Mouse (Mus musculus) liver, embryonic 13.5 days (tissue): Measurements from ENCODE around the gene Mdga1. TPM values are rescaled to one million over a fixed set of nuclear protein-coding genes. Genes with fewer than 3 reads are reported as not detected.
A peak's percentile ranks its signal among the peaks of the same experiment; 100 is the strongest.

Experiments
- ATAC-seq: fragments of 200-750 bp; cut with Nextera tagmentation; 2 replicates; pipeline ENCODE4 v1.8.0; 2017; ENCODE audit warnings: low read depth, mild to moderate bottlenecking, moderate number of reproducible peaks, moderate library complexity
- DNase-seq: peaks from one replicate; pipeline ENCODE4 v3.0.0; 2022
- H3K27ac ChIP-seq: fragments of 300-500 bp; sonication (generic); 2 replicates; pipeline ENCODE4 v1.5.1; 2015; ENCODE audit warnings: moderate library complexity, mild to moderate bottlenecking, inconsistent platforms
- H3K27me3 ChIP-seq: fragments of 300-500 bp; sonication (generic); 2 replicates; pipeline ENCODE4 v1.6.1; 2015; ENCODE audit warnings: mild to moderate bottlenecking, inconsistent platforms
- H3K36me3 ChIP-seq: fragments of 300-500 bp; sonication (generic); 2 replicates; pipeline ENCODE4 v1.6.1; 2015; ENCODE audit warnings: mild to moderate bottlenecking, inconsistent platforms
- H3K4me1 ChIP-seq: fragments of 300-500 bp; sonication (generic); replicated peaks from 2 replicates; pipeline ENCODE4 v1.6.1; 2015; ENCODE audit warnings: inconsistent platforms
- H3K4me2 ChIP-seq: fragments of 300-500 bp; sonication (generic); 2 replicates; pipeline ENCODE4 v1.6.1; 2015; ENCODE audit warnings: inconsistent platforms, mild to moderate bottlenecking, moderate library complexity
- H3K4me3 ChIP-seq: fragments of 300-500 bp; sonication (generic); replicated peaks from 2 replicates; pipeline ENCODE4 v1.5.1; 2015; ENCODE audit warnings: mild to moderate bottlenecking, inconsistent platforms
- H3K9ac ChIP-seq: fragments of 300-500 bp; sonication (generic); 2 replicates; pipeline ENCODE4 v1.6.1; 2015; ENCODE audit warnings: mild to moderate bottlenecking, inconsistent platforms
- H3K9me3 ChIP-seq: fragments of 300-500 bp; sonication (generic); replicated peaks from 2 replicates; pipeline ENCODE4 v1.6.1; 2016; ENCODE audit warnings: inconsistent platforms
- WGBS: fragments of 180-500 bp; shearing (Covaris S2); methylation state at CpG from one replicate; pipeline ENCODE4 v1.1.7; 2015; ENCODE audit not compliant: insufficient replicate concordance; 5-methylcytosine and 5-hydroxymethylcytosine counted together
- polyA plus RNA-seq: library from polyadenylated mRNA; unstranded; fragments of >200 nt; fragmentation: Nextera tagmentation; extraction: Ambion mirVana; gene quantifications from 2 replicates; pipeline ENCODE4 v1.2.1, GENCODE M21; 2015

Gene Mdga1
- polyA plus RNA-seq, 1 experiment from 2014 or later, result 1.1 TPM

- Histone ChIP-seq H3K9me3 (no peaks in the 10 kb centered on the region), H3K27ac (no peak overlapping the region), H3K4me2 (no peak overlapping the region), H3K27me3 (peaks cover 11% of the 10 kb centered on the region; the same call in 1 of the 2 replicates), H3K36me3 (no peaks in the 10 kb centered on the region), H3K9ac (no peak overlapping the region), H3K4me1 (no peaks in the 10 kb centered on the region), H3K4me3 (no peak overlapping the region)
- DNase-seq (no peak), ATAC-seq (no peak)
- 37% methylated on average over 6 of the region's 6 CpGs for WGBS
Measured at GRCm38 (mm10) chr17:29920089-29920488, 49.8 kb downstream of the Mdga1 start.

GRCm38 (mm10) chr17:29919552-29919920 is 50.4 kb downstream of the Mdga1 start:
- ATAC-seq (no peak), DNase-seq (no peak)
- H3K4me3 ChIP-seq, result no peak overlapping the region
- no peaks in the 10 kb centered on the region for H3K9me3 ChIP-seq
- H3K4me1 ChIP-seq, result no peaks in the 10 kb centered on the region
- H3K36me3 ChIP-seq, result no peaks in the 10 kb centered on the region
- 72% methylated on average over 3 of the region's 3 CpGs for WGBS
- no peak overlapping the region for H3K27ac ChIP-seq
- no peak overlapping the region for H3K4me2 ChIP-seq
- peaks cover 11% of the 10 kb centered on the region; the same call in 1 of the 2 replicates for H3K27me3 ChIP-seq
- H3K9ac ChIP-seq, result no peak overlapping the region

GRCm38 (mm10) chr17:29918791-29919551 is 50.9 kb downstream of the Mdga1 start:
- no peak for ATAC-seq
- WGBS, result 67% methylated on average over 13 of the region's 13 CpGs
- H3K9me3 ChIP-seq, result no peaks in the 10 kb centered on the region
- H3K9ac ChIP-seq, result no peak overlapping the region
- H3K36me3 ChIP-seq, result no peaks in the 10 kb centered on the region
- no peak overlapping the region for H3K27ac ChIP-seq
- H3K4me3 ChIP-seq, result no peak overlapping the region
- no peak for DNase-seq
- H3K4me1 ChIP-seq, result no peaks in the 10 kb centered on the region
- no peak overlapping the region for H3K4me2 ChIP-seq
- peaks cover 11% of the 10 kb centered on the region; the same call in 1 of the 2 replicates for H3K27me3 ChIP-seq

GRCm38 (mm10) chr17:29916968-29917367 is 52.9 kb downstream of the Mdga1 start:
- H3K9ac ChIP-seq, result no peak overlapping the region
- DNase-seq (no peak), ATAC-seq (no peak)
- no peaks in the 10 kb centered on the region for H3K36me3 ChIP-seq
- H3K9me3 ChIP-seq, result no peaks in the 10 kb centered on the region
- H3K4me3 ChIP-seq, result no peak overlapping the region
- no peaks in the 10 kb centered on the region for H3K4me1 ChIP-seq
- H3K27ac ChIP-seq, result no peak overlapping the region
- peaks cover 11% of the 10 kb centered on the region; the same call in 1 of the 2 replicates for H3K27me3 ChIP-seq
- WGBS, result 6% methylated on average over 3 of the region's 3 CpGs
- no peak overlapping the region for H3K4me2 ChIP-seq

- Histone ChIP-seq H3K9ac (no peak overlapping the region), H3K27ac (no peak overlapping the region), H3K4me3 (no peak overlapping the region), H3K4me1 (no peaks in the 10 kb centered on the region), H3K36me3 (no peaks in the 10 kb centered on the region), H3K4me2 (no peak overlapping the region), H3K27me3 (peaks cover 6% of the 10 kb centered on the region; the same call in 1 of the 2 replicates), H3K9me3 (no peaks in the 10 kb centered on the region)
- 68% methylated on average over 10 of the region's 10 CpGs for WGBS
- ATAC-seq (no peak), DNase-seq (no peak)
Measured at GRCm38 (mm10) chr17:29915820-29916219, 54.1 kb downstream of the Mdga1 start.

- no peak overlapping the region for H3K4me2 ChIP-seq
- ATAC-seq, result no peak
Measured at GRCm38 (mm10) chr17:29913301-29913965, 56.5 kb downstream of the Mdga1 start.

GRCm38 (mm10) chr17:29912733-29913132 is 57.2 kb downstream of the Mdga1 start:
- no peak overlapping the region for H3K4me3 ChIP-seq
- ATAC-seq (0 out of 2 replicates have a peak, but pooled peaks have one; percentile 5), DNase-seq (no peak)
- H3K9me3 ChIP-seq, result no peaks in the 10 kb centered on the region
- peaks cover 3% of the 10 kb centered on the region; the same call in 1 of the 2 replicates for H3K27me3 ChIP-seq
- no peak overlapping the region for H3K4me2 ChIP-seq
- 36% methylated on average over 5 of the region's 5 CpGs for WGBS
- no peak overlapping the region for H3K9ac ChIP-seq
- H3K36me3 ChIP-seq, result no peaks in the 10 kb centered on the region
- H3K27ac ChIP-seq, result no peak overlapping the region
- no peaks in the 10 kb centered on the region for H3K4me1 ChIP-seq

More at GRCm38 (mm10) chr17:29913301-29913965, 56.5 kb downstream of the Mdga1 start:
- Histone ChIP-seq H3K9ac (no peak overlapping the region), H3K9me3 (no peaks in the 10 kb centered on the region), H3K36me3 (no peaks in the 10 kb centered on the region), H3K4me3 (no peak overlapping the region), H3K4me1 (no peaks in the 10 kb centered on the region), H3K27ac (no peak overlapping the region), H3K27me3 (peaks cover 3% of the 10 kb centered on the region; the same call in 1 of the 2 replicates)
- no peak for DNase-seq
- WGBS, result 81% methylated on average over 16 of the region's 16 CpGs

GRCm38 (mm10) chr17:29909031-29909430 is 60.9 kb downstream of the Mdga1 start:
- Histone ChIP-seq H3K27me3 (0 out of 2 replicates have a peak, but pooled peaks cover 3% of the 10 kb centered on the region), H3K9me3 (no peaks in the 10 kb centered on the region), H3K27ac (no peak overlapping the region), H3K9ac (no peak overlapping the region), H3K4me3 (no peak overlapping the region), H3K36me3 (no peaks in the 10 kb centered on the region), H3K4me1 (no peaks in the 10 kb centered on the region), H3K4me2 (no peak overlapping the region)
- ATAC-seq (no peak), DNase-seq (no peak)
- WGBS, result 76% methylated on average over 7 of the region's 7 CpGs

GRCm38 (mm10) chr17:29904694-29905093 is 65.2 kb downstream of the Mdga1 start:
- DNase-seq (no peak), ATAC-seq (no peak)
- no peaks in the 10 kb centered on the region for H3K9me3 ChIP-seq
- H3K27me3 ChIP-seq, result 0 out of 2 replicates have a peak, but pooled peaks cover 4% of the 10 kb centered on the region
- no peaks in the 10 kb centered on the region for H3K4me1 ChIP-seq
- H3K4me2 ChIP-seq, result no peak overlapping the region
- no peak overlapping the region for H3K9ac ChIP-seq
- no peak overlapping the region for H3K27ac ChIP-seq
- H3K36me3 ChIP-seq, result no peaks in the 10 kb centered on the region
- H3K4me3 ChIP-seq, result no peak overlapping the region
- WGBS, result 41% methylated on average over 5 of the region's 5 CpGs

- H3K4me3 ChIP-seq, result no peak overlapping the region
- H3K27ac ChIP-seq, result no peak overlapping the region
- no peak overlapping the region for H3K4me2 ChIP-seq
- ATAC-seq (no peak), DNase-seq (no peak)
- H3K9me3 ChIP-seq, result no peaks in the 10 kb centered on the region
- no peak overlapping the region for H3K9ac ChIP-seq
- no peaks in the 10 kb centered on the region for H3K4me1 ChIP-seq
- H3K27me3 ChIP-seq, result 0 out of 2 replicates have a peak, but pooled peaks cover 4% of the 10 kb centered on the region
- WGBS, result 69% methylated on average over 16 of the region's 16 CpGs
- no peaks in the 10 kb centered on the region for H3K36me3 ChIP-seq
Measured at GRCm38 (mm10) chr17:29902406-29903155, 67.3 kb downstream of the Mdga1 start.

GRCm38 (mm10) chr17:29900289-29900688 is 69.6 kb downstream of the Mdga1 start:
- 0 out of 2 replicates have a peak, but pooled peaks cover 9% of the 10 kb centered on the region for H3K27me3 ChIP-seq
- 66% methylated on average over 5 of the region's 5 CpGs for WGBS
- no peaks in the 10 kb centered on the region for H3K9me3 ChIP-seq
- H3K4me1 ChIP-seq, result no peaks in the 10 kb centered on the region
- no peak overlapping the region for H3K4me2 ChIP-seq
- ATAC-seq (no peak), DNase-seq (no peak)
- no peak overlapping the region for H3K27ac ChIP-seq
- H3K4me3 ChIP-seq, result no peak overlapping the region
- H3K36me3 ChIP-seq, result no peaks in the 10 kb centered on the region
- no peak overlapping the region for H3K9ac ChIP-seq
